Mouse (Mus musculus) testis, adult 2 months (tissue): ENCODE data around the gene Psg21.
"Not testable (repeated sequence)": the region's sequence is repeated elsewhere in the genome, so short reads cannot be mapped to it uniquely, and the experiment has no call there.

Experiments
- CTCF ChIP-seq: fragments of 200-500 bp; IDR thresholded peaks from 2 replicates; pipeline ENCODE4 v1.5.1; 2012; ENCODE audit warnings: low read depth, mild to moderate bottlenecking, inconsistent platforms, low read length, moderate library complexity; ENCODE audit not compliant: control insufficient read depth, insufficient read depth, insufficient replicate concordance
- POLR2A ChIP-seq: fragments of 200-500 bp; IDR thresholded peaks from 2 replicates; pipeline ENCODE4 v1.6.1; 2012; ENCODE audit warnings: low read depth, mild to moderate bottlenecking, inconsistent platforms, low read length, moderate library complexity; ENCODE audit not compliant: control insufficient read depth

DNA sequence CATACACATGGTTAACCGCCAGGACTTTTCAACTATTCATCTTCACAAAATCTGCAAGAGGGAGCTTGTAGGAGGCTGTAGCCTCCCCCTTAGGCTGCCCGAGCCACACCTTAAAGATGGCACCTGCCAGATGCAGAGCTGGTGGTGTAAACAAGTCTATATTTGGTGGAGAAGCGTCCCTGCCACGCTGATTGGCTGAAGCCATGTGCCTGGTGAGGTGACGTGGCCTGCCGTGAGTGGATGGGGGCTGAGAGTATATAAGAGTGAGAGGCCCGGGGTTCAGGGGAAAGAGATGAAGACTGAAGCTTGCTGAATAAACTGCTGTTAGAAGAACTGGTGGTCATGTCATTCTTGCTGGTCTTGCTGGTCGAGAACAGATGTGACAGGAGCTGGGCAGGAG is 29.6 kb downstream of the Psg21 start:
- TF ChIP-seq CTCF, POLR2A: not testable (repeated sequence)
